Comparison of ENCODE assay signal across 9 mouse cellular contexts in genomic region chr7:96796033-96796741, GRCm38 (mm10).
DNase-seq lines count a peak whose midpoint lies in the region; ATAC-seq and TF ChIP-seq lines count a peak whose summit lies in the region.
"Had no signal": no experiment of that assay in that cellular context is flagged by ENCODE, and none has a peak within 500 bp of the region (broad histone marks: within the 10 kb centered on the region; RNA-seq: fewer than 3 reads in every experiment).

No protein-coding gene starts in this region.

- intact Hi-C loops in heart, postnatal 36 days (cut with DNase I) = no loop called here

- peaks cover 20% of the 10 kb centered on the region; the same call in 1 of the 2 replicates for H3K4me1 ChIP-seq in E14TG2a.4 (replicated peaks; ENCODE audit: low read depth, low read length)
- H3K4me1 ChIP-seq in forebrain, postnatal 0 days (ENCODE audit: insufficient read depth) = peaks cover 11% of the 10 kb centered on the region
- H3K4me1 ChIP-seq in lung, embryonic 15.5 days = peaks cover 47% of the 10 kb centered on the region

- peaks cover 6% of the 10 kb centered on the region; the same call in 1 of the 2 replicates for H3K27me3 ChIP-seq in E14TG2a.4 (ENCODE audit: insufficient read depth, low read length)
- H3K27me3 ChIP-seq in forebrain, postnatal 0 days (ENCODE audit: insufficient read depth, low read length) = no peaks in the 10 kb centered on the region
- no peaks in the 10 kb centered on the region for H3K27me3 ChIP-seq in lung, embryonic 15.5 days

- no peak overlapping the region for H3K4me2 ChIP-seq in forebrain, postnatal 0 days (ENCODE audit: low read depth)
- peak overlapping the region; percentile 45 for H3K4me2 ChIP-seq in lung, embryonic 15.5 days

- TF ChIP-seq CTCF in E14TG2a.4 (conservative IDR thresholded peaks at IDR 0.05; ENCODE audit: low read length) = no peak
- TF ChIP-seq CTCF in forebrain, postnatal 0 days (IDR thresholded peaks at IDR 0.05; ENCODE audit: low read depth) = no peak

- H3K9me3 ChIP-seq in E14TG2a.4 (ENCODE audit: low read length) = no peaks in the 10 kb centered on the region
- H3K9me3 ChIP-seq in forebrain, postnatal 0 days (ENCODE audit: low read length) = no peaks in the 10 kb centered on the region
- no peaks in the 10 kb centered on the region for H3K9me3 ChIP-seq in lung, embryonic 15.5 days

- H3K4me3 ChIP-seq in E14TG2a.4 (replicated peaks; ENCODE audit: low read length) = 0 out of 2 replicates have a peak overlapping the region, but pooled peaks have one; percentile 73
- no peak overlapping the region for H3K4me3 ChIP-seq in forebrain, postnatal 0 days (ENCODE audit: low read depth, low read length)
- 0 out of 2 replicates have a peak overlapping the region, but pooled peaks have one; percentile 3 for H3K4me3 ChIP-seq in lung, embryonic 15.5 days

- DNase-seq in cerebellum, adult 8-10 months = peak; percentile 30
- DNase-seq in forebrain, postnatal 0 days = peak; percentile 87
- peak; percentile 54 to 60 for DNase-seq in heart, postnatal 36 days
- peak; percentile 87 to 91 for DNase-seq in layer of hippocampus, adult 8-10 months (ENCODE audit: low spot score in 2 of 2)
- peak; percentile 94 for DNase-seq in retina, postnatal 1 day
- DNase-seq in thymus, postnatal 25 days = no peak

- H3K27ac ChIP-seq in forebrain, postnatal 0 days (ENCODE audit: low read depth, low read length) = peak overlapping the region; percentile 76
- peak overlapping the region; percentile 97 for H3K27ac ChIP-seq in lung, embryonic 15.5 days
- H3K27ac ChIP-seq: macrophage had no signal

- peak; percentile 84 for ATAC-seq in forebrain, postnatal 0 days
- peak; percentile 91 for ATAC-seq in lung, embryonic 15.5 days (ENCODE audit: borderline replicate concordance, extremely low read depth, low FRiP score, low TSS enrichment)

- no peak overlapping the region for H3K9ac ChIP-seq in forebrain, postnatal 0 days
- no peak overlapping the region; the same call in 1 of the 2 replicates for H3K9ac ChIP-seq in lung, embryonic 15.5 days

- no peaks in the 10 kb centered on the region for H3K36me3 ChIP-seq in E14TG2a.4 (ENCODE audit: insufficient read depth, low read length)
- H3K36me3 ChIP-seq in forebrain, postnatal 0 days (ENCODE audit: insufficient read depth) = no peaks in the 10 kb centered on the region
- no peaks in the 10 kb centered on the region for H3K36me3 ChIP-seq in lung, embryonic 15.5 days

- WGBS in forebrain, postnatal 0 days = 16% methylated on average over 9 of the region's 9 CpGs
- 18% methylated on average over 9 of the region's 9 CpGs for WGBS in lung, embryonic 15.5 days
